Mouse (Mus musculus) embryonic fibroblast, embryonic 13.5 days (primary cell): ENCODE measurements around the gene Crygs.

Experiments
- CTCF ChIP-seq: IDR thresholded peaks from 2 replicates; pipeline ENCODE4 v1.5.1; 2011; ENCODE audit warnings: mild to moderate bottlenecking, control low read depth, low read length, moderate library complexity, borderline replicate concordance; ENCODE audit not compliant: insufficient read depth
- POLR2A ChIP-seq: IDR thresholded peaks from 2 replicates; pipeline ENCODE4 v1.6.1; 2011; ENCODE audit warnings: low read depth, mild to moderate bottlenecking, control low read depth, low read length, moderate library complexity

DNA sequence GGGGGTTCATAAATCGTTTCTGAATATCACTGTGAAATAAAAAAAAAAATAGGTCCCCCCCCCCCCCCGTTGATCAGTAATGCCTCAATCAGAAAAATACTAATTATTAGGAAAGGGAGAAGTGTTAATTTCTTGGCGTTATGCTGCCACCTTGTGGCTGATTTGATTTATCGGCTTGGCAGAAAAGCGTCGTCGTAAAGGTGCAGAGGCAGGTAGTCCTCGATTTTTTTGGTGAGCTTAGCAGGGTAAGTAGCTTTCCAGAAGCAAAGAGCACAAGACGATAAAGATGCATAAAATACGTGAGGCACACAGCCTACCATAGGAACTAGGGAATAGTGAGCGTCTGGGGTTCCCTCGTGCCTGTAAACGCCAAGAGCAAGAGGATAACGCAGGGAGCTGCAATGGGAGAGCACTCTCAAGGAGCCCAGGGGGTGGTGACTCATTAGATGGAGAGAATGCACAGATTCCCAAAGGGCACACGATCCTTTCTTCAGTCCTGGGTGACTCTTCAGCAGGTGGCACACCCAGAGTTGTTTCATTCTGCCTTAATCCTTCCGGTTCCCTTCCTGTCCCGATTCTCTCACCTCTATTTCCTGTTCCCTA, 3.8 kb downstream of the Crygs start:
- TF ChIP-seq POLR2A: no peak
- TF ChIP-seq CTCF: no peak
